In genomic region chr19:8992769-8993624, GRCm38 (mm10) we compare ENCODE assay signal across 8 mouse cellular contexts. TPM values are rescaled to one million over a fixed set of nuclear protein-coding genes. Genes with fewer than 3 reads are reported as not detected.
DNase-seq lines count a peak whose midpoint lies in the region; ATAC-seq and TF ChIP-seq lines count a peak whose summit lies in the region.

No protein-coding gene starts in this region.

- H3K9ac ChIP-seq in embryonic facial prominence, embryonic 15.5 days: peak overlapping the region; percentile 73; the same call in 1 of the 2 replicates
- H3K9ac ChIP-seq in heart, postnatal 0 days (replicated peaks; ENCODE audit: low read depth, low read length): peak overlapping the region; percentile 85
- peak overlapping the region; percentile 15 for H3K9ac ChIP-seq in lung, embryonic 15.5 days

- H3K36me3 ChIP-seq in embryonic facial prominence, embryonic 15.5 days: no peaks in the 10 kb centered on the region
- H3K36me3 ChIP-seq in heart, postnatal 0 days (replicated peaks; ENCODE audit: control insufficient read depth, insufficient read depth, low read length): no peaks in the 10 kb centered on the region
- no peaks in the 10 kb centered on the region for H3K36me3 ChIP-seq in lung, embryonic 15.5 days

- TF ChIP-seq CTCF in heart, postnatal 0 days (IDR thresholded peaks at IDR 0.05; ENCODE audit: low read depth): peak; percentile 81

- peaks cover 82% of the 10 kb centered on the region for H3K4me1 ChIP-seq in embryonic facial prominence, embryonic 15.5 days
- peaks cover 76% of the 10 kb centered on the region for H3K4me1 ChIP-seq in heart, postnatal 0 days (ENCODE audit: control insufficient read depth, insufficient read depth)
- H3K4me1 ChIP-seq in lung, embryonic 15.5 days: peaks cover 59% of the 10 kb centered on the region

- H3K4me3 ChIP-seq in embryonic facial prominence, embryonic 15.5 days (replicated peaks): peak overlapping the region; percentile 71
- peak overlapping the region; percentile 75 for H3K4me3 ChIP-seq in heart, postnatal 0 days (ENCODE audit: low read depth, low read length)
- peak overlapping the region; percentile 60; the same call in 1 of the 2 replicates for H3K4me3 ChIP-seq in lung, embryonic 15.5 days

- peak overlapping the region; percentile 97 for H3K27ac ChIP-seq in embryonic facial prominence, embryonic 15.5 days (replicated peaks)
- peak overlapping the region; percentile 97 for H3K27ac ChIP-seq in heart, postnatal 0 days (ENCODE audit: low read depth)
- H3K27ac ChIP-seq in lung, embryonic 15.5 days: peak overlapping the region; percentile 94

- no peak for ATAC-seq in embryonic facial prominence, embryonic 15.5 days (ENCODE audit: insufficient number of reproducible peaks, low FRiP score, low TSS enrichment, low read depth)
- peak; percentile 40 for ATAC-seq in heart, postnatal 0 days (ENCODE audit: insufficient read depth, low read depth)
- ATAC-seq in lung, embryonic 15.5 days (ENCODE audit: borderline replicate concordance, extremely low read depth, low FRiP score, low TSS enrichment): peak; percentile 13

- WGBS in embryonic facial prominence, embryonic 15.5 days: 26% methylated on average over 12 of the region's 12 CpGs
- WGBS in heart, postnatal 0 days: 22% methylated on average over 12 of the region's 12 CpGs
- 30% methylated on average over 12 of the region's 12 CpGs for WGBS in lung, embryonic 15.5 days

- H3K4me2 ChIP-seq in embryonic facial prominence, embryonic 15.5 days (replicated peaks): peak overlapping the region; percentile 73
- H3K4me2 ChIP-seq in heart, postnatal 0 days (ENCODE audit: low read depth, low read length): peak overlapping the region; percentile 71
- H3K4me2 ChIP-seq in lung, embryonic 15.5 days: peak overlapping the region; percentile 70

- H3K27me3 ChIP-seq in embryonic facial prominence, embryonic 15.5 days: no peaks in the 10 kb centered on the region
- H3K27me3 ChIP-seq in heart, postnatal 0 days (ENCODE audit: control insufficient read depth, insufficient read depth, low read length): no peaks in the 10 kb centered on the region
- no peaks in the 10 kb centered on the region for H3K27me3 ChIP-seq in lung, embryonic 15.5 days

- no peaks in the 10 kb centered on the region for H3K9me3 ChIP-seq in embryonic facial prominence, embryonic 15.5 days (replicated peaks)
- H3K9me3 ChIP-seq in heart, postnatal 0 days (replicated peaks; ENCODE audit: control insufficient read depth, low read length): no peaks in the 10 kb centered on the region
- H3K9me3 ChIP-seq in lung, embryonic 15.5 days: no peaks in the 10 kb centered on the region

- peak; percentile 81 for DNase-seq in CD4-positive helper T cell, adult 2 months (ENCODE audit: low read depth, low spot score)
- DNase-seq in adrenal gland, adult 18-20 months (ENCODE audit: low spot score in 2 of 2): peak; percentile 79 to 84
- DNase-seq in heart, postnatal 0 days (ENCODE audit: low spot score): peak; percentile 95
- DNase-seq in kidney, postnatal 36 days: peak; percentile 89 to 93
- peak; percentile 73 for DNase-seq in retina, embryonic 14.5 days (ENCODE audit: low spot score)
- peak; percentile 82 to 83 for DNase-seq in thymus, postnatal 36 days

- peak; percentile 74 for TF ChIP-seq EP300 in heart, postnatal 0 days (IDR thresholded peaks at IDR 0.05; ENCODE audit: low read depth)

RNA-seq across cellular contexts. Expression of gene Ahnak, which starts 3.9 kb away (rescaled TPM):
- total RNA-seq in adrenal gland, adult 18-20 months (2021): 100 to 1,000 TPM in 1 of 2 experiments, 10 to 100 TPM in 1; 88.9 to 162 TPM
- 71.9 and 92.4 TPM in 2 replicates for polyA plus RNA-seq in embryonic facial prominence, embryonic 15.5 days (2015; fragmentation: Nextera tagmentation; extraction: Ambion mirVana)
- 122 and 135 TPM in 2 replicates for total RNA-seq in heart, postnatal 0 days (2014; rRNA removed; ENCODE audit: low replicate concordance)
- 56.8 and 59.1 TPM in 2 replicates for polyA plus RNA-seq in heart, postnatal 0 days (2015; fragmentation: Nextera tagmentation; extraction: Ambion mirVana)
- 24.7 and 25.6 TPM in 2 replicates for polyA plus RNA-seq in lung, embryonic 15.5 days (2015; fragmentation: Nextera tagmentation; extraction: Ambion mirVana)

RNA-seq across cellular contexts. Expression of gene Eef1g, which starts 26.2 kb away (rescaled TPM):
- 100 to 1,000 TPM; 334 to 342 TPM for total RNA-seq in adrenal gland, adult 18-20 months (2021)
- polyA plus RNA-seq in embryonic facial prominence, embryonic 15.5 days (2015; fragmentation: Nextera tagmentation; extraction: Ambion mirVana): 443 and 458 TPM in 2 replicates
- total RNA-seq in heart, postnatal 0 days (2014; rRNA removed; ENCODE audit: low replicate concordance): 407 and 439 TPM in 2 replicates
- 172 and 173 TPM in 2 replicates for polyA plus RNA-seq in heart, postnatal 0 days (2015; fragmentation: Nextera tagmentation; extraction: Ambion mirVana)
- 420 and 427 TPM in 2 replicates for polyA plus RNA-seq in lung, embryonic 15.5 days (2015; fragmentation: Nextera tagmentation; extraction: Ambion mirVana)

RNA-seq across cellular contexts. Expression of gene Tut1, which starts 39.4 kb away (rescaled TPM):
- total RNA-seq in adrenal gland, adult 18-20 months (2021): 10 to 100 TPM; 23.1 to 26.1 TPM
- polyA plus RNA-seq in embryonic facial prominence, embryonic 15.5 days (2015; fragmentation: Nextera tagmentation; extraction: Ambion mirVana): 31.0 and 32.8 TPM in 2 replicates
- 9.8 and 18.0 TPM in 2 replicates for total RNA-seq in heart, postnatal 0 days (2014; rRNA removed; ENCODE audit: low replicate concordance)
- polyA plus RNA-seq in heart, postnatal 0 days (2015; fragmentation: Nextera tagmentation; extraction: Ambion mirVana): 8.2 and 10.4 TPM in 2 replicates
- polyA plus RNA-seq in lung, embryonic 15.5 days (2015; fragmentation: Nextera tagmentation; extraction: Ambion mirVana): 28.4 and 29.7 TPM in 2 replicates

RNA-seq across cellular contexts. Expression of gene Mta2, which starts 51.3 kb away (rescaled TPM):
- total RNA-seq in adrenal gland, adult 18-20 months (2021): 10 to 100 TPM; 81.1 to 89.8 TPM
- 155 and 156 TPM in 2 replicates for polyA plus RNA-seq in embryonic facial prominence, embryonic 15.5 days (2015; fragmentation: Nextera tagmentation; extraction: Ambion mirVana)
- 55.1 and 57.9 TPM in 2 replicates for total RNA-seq in heart, postnatal 0 days (2014; rRNA removed; ENCODE audit: low replicate concordance)
- polyA plus RNA-seq in heart, postnatal 0 days (2015; fragmentation: Nextera tagmentation; extraction: Ambion mirVana): 47.6 and 51.5 TPM in 2 replicates
- polyA plus RNA-seq in lung, embryonic 15.5 days (2015; fragmentation: Nextera tagmentation; extraction: Ambion mirVana): 165 and 173 TPM in 2 replicates

Comparison
In these comparisons a context has a peak if more than half of its experiments do, and no peak if none do; other contexts are left out.
1. H3K9ac ChIP-seq: peak in every context shown above with its lines; median percentile 85 in heart, postnatal 0 days; 73 in embryonic facial prominence, embryonic 15.5 days; 15 in lung, embryonic 15.5 days.